Mouse (Mus musculus): Measurements from ENCODE around the gene Dop1b. TPM values are rescaled to one million over a fixed set of nuclear protein-coding genes. Genes with fewer than 3 reads are reported as not detected.

Gene Dop1b
- total and polyA plus RNA-seq, 3 experiments = 0.90 to 4.5 (median 3.1) TPM

- Histone ChIP-seq H3K36me3 (replicated peaks in 1 of 2; ENCODE audit: control insufficient read depth in 1 of 2, insufficient read depth in 1 of 2, low read length in 1 of 2) (no peaks in the 10 kb centered on the region), H3K4me2 (ENCODE audit: insufficient read depth, low read depth, poor library complexity, severe bottlenecking) (no peak overlapping the region), H3K27me3 (replicated peaks) (no peaks in the 10 kb centered on the region), H3K4me3 (replicated peaks in 1 of 3; ENCODE audit: low read depth in 2 of 3, low read length in 2 of 3, poor library complexity in 1 of 3) (no peak overlapping the region), H3K9ac (ENCODE audit: insufficient read depth, low read depth) (no peak overlapping the region), H3K79me2 (replicated peaks; ENCODE audit: control insufficient read depth, extremely low read depth, insufficient read depth, poor library complexity, severe bottlenecking) (no peaks in the 10 kb centered on the region), H3K9me3 (replicated peaks; ENCODE audit: low read length) (no peaks in the 10 kb centered on the region), H3K4me1 (ENCODE audit: control insufficient read depth in 1 of 2, insufficient read depth in 2 of 2) (peaks cover 2 to 5% of the 10 kb centered on the region in 2 experiments; a peak in 2 of 4 replicates), H3K27ac (ENCODE audit: insufficient read depth, low read depth) (no peak overlapping the region)
- DNase-seq (ENCODE audit: extremely low read depth) = no peak
- dilution Hi-C loops (cut with MboI; ENCODE audit: extremely low pct_ligation_motif_present, extremely low pct_unique_long_range_greater_than_20kb, low sequenced_read_pairs) (no loop called here), in situ Hi-C loops (cut with MboI; ENCODE audit: low pct_ligation_motif_present, low pct_unique_long_range_greater_than_20kb, low sequenced_read_pairs) (no loop called here)
- TF ChIP-seq MXI1 (IDR thresholded peaks at IDR 0.05; ENCODE audit: low read depth, low read length) (no peak), SIN3A (IDR thresholded peaks at IDR 0.05; ENCODE audit: low read length) (no peak), GABPA (IDR thresholded peaks at IDR 0.05; ENCODE audit: insufficient replicate concordance, low read depth, low read length) (no peak), TCF12 (IDR thresholded peaks at IDR 0.05; ENCODE audit: low read depth, low read length) (no peak), POLR2A (IDR thresholded peaks at IDR 0.05; ENCODE audit: low read depth, low read length) (no peak), BHLHE40 (IDR thresholded peaks at IDR 0.05; ENCODE audit: low read depth, low read length) (no peak), CHD1 (IDR thresholded peaks at IDR 0.05; ENCODE audit: low read depth, low read length) (no peak), E2F4 (IDR thresholded peaks at IDR 0.05; ENCODE audit: insufficient replicate concordance, low read depth, low read length) (no peak), USF1 (IDR thresholded peaks at IDR 0.05; ENCODE audit: low read depth, low read length) (no peak), MAFK (IDR thresholded peaks at IDR 0.05; ENCODE audit: insufficient replicate concordance, low read length) (no peak), KAT2A (IDR thresholded peaks at IDR 0.05; ENCODE audit: insufficient replicate concordance, low read length) (no peak), HCFC1 (IDR thresholded peaks at IDR 0.05; ENCODE audit: low read depth, low read length) (no peak), ETS1 (conservative IDR thresholded peaks at IDR 0.05; ENCODE audit: low read depth, low read length) (no peak), IRF4 (IDR thresholded peaks at IDR 0.05; ENCODE audit: low read depth, low read length) (no peak), TBP (conservative IDR thresholded peaks at IDR 0.05; ENCODE audit: low read depth, low read length) (no peak)
Observed at GRCm38 (mm10) chr16:93725417-93726144, 13.9 kb downstream of the Dop1b start.

DNA sequence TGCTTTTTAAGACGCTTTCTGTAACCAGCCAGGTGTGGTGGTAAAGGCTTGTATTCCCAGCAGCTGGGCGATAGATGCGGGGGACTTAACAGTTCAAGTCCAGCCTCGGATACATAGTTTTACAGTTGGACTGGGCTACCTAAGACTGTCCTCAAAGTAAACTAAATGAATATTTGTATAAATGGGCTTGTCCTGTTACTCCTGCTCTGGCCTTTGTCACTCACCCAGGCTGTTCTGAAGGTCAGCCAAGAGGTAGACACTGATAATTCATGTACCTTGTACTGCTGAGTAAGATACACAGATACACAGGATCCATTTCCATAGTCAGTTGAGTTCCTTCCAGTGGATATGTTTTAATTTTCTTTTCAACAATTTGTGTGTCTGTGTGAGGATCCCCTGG, 14.5 kb downstream of the Dop1b start:
- dilution Hi-C loops (cut with MboI; ENCODE audit: extremely low pct_ligation_motif_present, extremely low pct_unique_long_range_greater_than_20kb, low sequenced_read_pairs) = no loop called here
- TF ChIP-seq RAD21 (IDR thresholded peaks at IDR 0.05; ENCODE audit: low read depth, low read length) (no peak), ZNF384 (IDR thresholded peaks at IDR 0.05; ENCODE audit: low read depth, low read length) (no peak), POLR2AphosphoS2 (IDR thresholded peaks at IDR 0.05; ENCODE audit: low read depth, low read length) (no peak), BHLHE40 (IDR thresholded peaks at IDR 0.05; ENCODE audit: low read depth, low read length) (no peak), MXI1 (IDR thresholded peaks at IDR 0.05; ENCODE audit: low read depth, low read length) (no peak), ETS1 (conservative IDR thresholded peaks at IDR 0.05; ENCODE audit: low read depth, low read length) (no peak), JUN (IDR thresholded peaks at IDR 0.05; ENCODE audit: insufficient read depth, low read depth, low read length) (no peak), HCFC1 (IDR thresholded peaks at IDR 0.05; ENCODE audit: low read depth, low read length) (no peak), EP300 (IDR thresholded peaks at IDR 0.05; ENCODE audit: low read length) (no peak), ZC3H11A (IDR thresholded peaks at IDR 0.05; ENCODE audit: low read depth, low read length) (no peak), ELF1 (IDR thresholded peaks at IDR 0.05; ENCODE audit: low read depth, low read length) (no peak), CTCF (conservative IDR thresholded peaks at IDR 0.05 in 1 of 2, IDR thresholded peaks at IDR 0.05 in 1 of 2; ENCODE audit: low read depth in 2 of 2, low read length in 2 of 2) (no peak), MYC (IDR thresholded peaks at IDR 0.05; ENCODE audit: low read depth, low read length) (no peak), NRF1 (IDR thresholded peaks at IDR 0.05; ENCODE audit: low read depth, low read length) (no peak), E2F4 (IDR thresholded peaks at IDR 0.05; ENCODE audit: insufficient replicate concordance, low read depth, low read length) (no peak), CHD2 (IDR thresholded peaks at IDR 0.05; ENCODE audit: low read length) (no peak), POLR2A (IDR thresholded peaks at IDR 0.05; ENCODE audit: low read depth, low read length) (no peak), KAT2A (IDR thresholded peaks at IDR 0.05; ENCODE audit: insufficient replicate concordance, low read length) (no peak), UBTF (IDR thresholded peaks at IDR 0.05; ENCODE audit: low read depth, low read length) (no peak)

More for the DNA sequence above, 14.5 kb downstream of the Dop1b start:
- H3K9ac ChIP-seq (ENCODE audit: insufficient read depth, low read depth) = no peak overlapping the region
- no peak overlapping the region for H3K4me2 ChIP-seq (ENCODE audit: insufficient read depth, low read depth, poor library complexity, severe bottlenecking)
- H3K4me1 ChIP-seq (ENCODE audit: control insufficient read depth in 1 of 2, insufficient read depth in 2 of 2) = peaks cover 6 to 8% of the 10 kb centered on the region in 2 experiments; a peak in 3 of 4 replicates
- in situ Hi-C loops (cut with MboI; ENCODE audit: low pct_ligation_motif_present, low pct_unique_long_range_greater_than_20kb, low sequenced_read_pairs) = no loop called here
- H3K27ac ChIP-seq (ENCODE audit: insufficient read depth, low read depth) = no peak overlapping the region
- no peaks in the 10 kb centered on the region for H3K27me3 ChIP-seq (replicated peaks)
- no peaks in the 10 kb centered on the region for H3K36me3 ChIP-seq (replicated peaks in 1 of 2; ENCODE audit: control insufficient read depth in 1 of 2, insufficient read depth in 1 of 2, low read length in 1 of 2)
- H3K4me3 ChIP-seq (replicated peaks in 1 of 3; ENCODE audit: low read depth in 2 of 3, low read length in 2 of 3, poor library complexity in 1 of 3) = no peak overlapping the region
- no peaks in the 10 kb centered on the region for H3K9me3 ChIP-seq (replicated peaks; ENCODE audit: low read length)
- no peak for DNase-seq (ENCODE audit: extremely low read depth)
- H3K79me2 ChIP-seq (replicated peaks; ENCODE audit: control insufficient read depth, extremely low read depth, insufficient read depth, poor library complexity, severe bottlenecking) = no peaks in the 10 kb centered on the region
